Mouse (Mus musculus) lung, postnatal 0 days (tissue): ENCODE measurements around the gene Sox11.

Experiments used
- CTCF ChIP-seq: IDR thresholded peaks from 2 replicates; pipeline ENCODE4 v1.5.1; 2016; ENCODE audit warnings: antibody characterized with exemption, mild to moderate bottlenecking
- EP300 ChIP-seq: IDR thresholded peaks from 2 replicates; pipeline ENCODE4 v1.6.1; 2016; ENCODE audit warnings: antibody characterized with exemption, mild to moderate bottlenecking, control low read depth

- no peak for TF ChIP-seq EP300
- TF ChIP-seq CTCF = no peak
Observed at GRCm38 (mm10) chr12:27341871-27342690, at the start of gene Sox11.
